Mouse (Mus musculus) CH12.LX (cell line): Measurements from ENCODE around the gene Ptpn4. TPM values are rescaled to one million over a fixed set of nuclear protein-coding genes. Genes with fewer than 3 reads are reported as not detected.

Experiments
- DNase-seq: peaks from one replicate; pipeline ENCODE4 v3.0.0-alpha.2; 2013; ENCODE audit errors: extremely low read depth
- H3K27ac ChIP-seq: 2 replicates; pipeline ENCODE4 v1.5.1; 2012; ENCODE audit warnings: low read depth, mild to moderate bottlenecking, control low read depth, moderate library complexity; ENCODE audit not compliant: insufficient read depth
- H3K27me3 ChIP-seq: replicated peaks from 2 replicates; pipeline ENCODE3; 2012; ENCODE audit warnings: inconsistent platforms
- H3K36me3 ChIP-seq, 2 experiments: replicated peaks in 1 of 2; 2 replicates each; pipeline versions ENCODE3 to v1.6.1; 2012; ENCODE audit warnings: inconsistent platforms in 1 of 2, low read length in 1 of 2, mild to moderate bottlenecking in 1 of 2, mixed read lengths in 1 of 2, moderate library complexity in 1 of 2; ENCODE audit not compliant: control insufficient read depth in 1 of 2, insufficient read depth in 1 of 2
- H3K4me1 ChIP-seq, 2 experiments: 2 replicates each; pipeline ENCODE4 v1.6.1; 2012; ENCODE audit warnings: inconsistent platforms in 1 of 2, moderate library complexity in 1 of 2; ENCODE audit not compliant: insufficient read depth in 2 of 2, control insufficient read depth in 1 of 2
- H3K4me2 ChIP-seq: 2 replicates; pipeline ENCODE4 v1.6.1; 2012; ENCODE audit warnings: low read depth, mild to moderate bottlenecking, control low read depth; ENCODE audit not compliant: poor library complexity, insufficient read depth, severe bottlenecking
- H3K4me3 ChIP-seq, 3 experiments: fragments of 150-350 bp in 1 of 3; sonication (generic) in 1 of 3; replicated peaks in 1 of 3; 2 replicates each; pipeline versions ENCODE3 to v1.5.1; 2011 to 2012; ENCODE audit warnings: low read depth in 2 of 3, low read length in 2 of 3, mild to moderate bottlenecking in 2 of 3, moderate library complexity in 2 of 3, control low read depth in 1 of 3, improper control_type of control experiment in 1 of 3, inconsistent platforms in 1 of 3, mixed read lengths in 1 of 3; ENCODE audit not compliant: poor library complexity in 1 of 3
- H3K79me2 ChIP-seq: replicated peaks from 2 replicates; pipeline ENCODE4 v1.6.1; 2012; ENCODE audit warnings: mild to moderate bottlenecking, moderate library complexity; ENCODE audit not compliant: control insufficient read depth, poor library complexity, insufficient read depth, severe bottlenecking; ENCODE audit errors: extremely low read depth
- H3K9ac ChIP-seq: 2 replicates; pipeline ENCODE4 v1.6.1; 2012; ENCODE audit warnings: low read depth, mild to moderate bottlenecking, control low read depth, moderate library complexity; ENCODE audit not compliant: insufficient read depth
- H3K9me3 ChIP-seq: replicated peaks from 2 replicates; pipeline ENCODE3; 2012; ENCODE audit warnings: low read length, inconsistent platforms, mixed read lengths
- CHD2 ChIP-seq: IDR thresholded peaks from 2 replicates; pipeline ENCODE4 v1.6.1; 2011; ENCODE audit warnings: low read length, improper control_type of control experiment
- E2F4 ChIP-seq: IDR thresholded peaks from 2 replicates; pipeline ENCODE4 v1.6.1; 2011; ENCODE audit warnings: low read depth, low read length, improper control_type of control experiment; ENCODE audit not compliant: insufficient replicate concordance
- ELF1 ChIP-seq: IDR thresholded peaks from 2 replicates; pipeline ENCODE4 v1.6.1; 2014; ENCODE audit warnings: low read depth, mild to moderate bottlenecking, inconsistent platforms, low read length, improper control_type of control experiment
- ETS1 ChIP-seq: conservative IDR thresholded peaks from 2 replicates; pipeline ENCODE4 v1.6.1; 2012; ENCODE audit warnings: low read depth, mild to moderate bottlenecking, inconsistent platforms, low read length, improper control_type of control experiment, moderate library complexity
- GABPA ChIP-seq: IDR thresholded peaks from 2 replicates; pipeline ENCODE4 v1.6.1; 2012; ENCODE audit warnings: low read depth, low read length, improper control_type of control experiment, inconsistent platforms; ENCODE audit not compliant: insufficient replicate concordance
- IRF4 ChIP-seq: IDR thresholded peaks from 2 replicates; pipeline ENCODE4 v1.6.1; 2014; ENCODE audit warnings: low read depth, mild to moderate bottlenecking, inconsistent platforms, low read length, improper control_type of control experiment
- MAFK ChIP-seq: IDR thresholded peaks from 2 replicates; pipeline ENCODE4 v1.6.1; 2011; ENCODE audit warnings: low read length, improper control_type of control experiment; ENCODE audit not compliant: insufficient replicate concordance
- MAX ChIP-seq: IDR thresholded peaks from 2 replicates; pipeline ENCODE4 v1.6.1; 2011; ENCODE audit warnings: low read length, improper control_type of control experiment
- POLR2A ChIP-seq: IDR thresholded peaks from 2 replicates; pipeline ENCODE4 v1.6.1; 2011; ENCODE audit warnings: low read depth, mild to moderate bottlenecking, improper control_type of control experiment, low read length
- RAD21 ChIP-seq: IDR thresholded peaks from 2 replicates; pipeline ENCODE4 v1.6.1; 2011; ENCODE audit warnings: low read depth, mild to moderate bottlenecking, low read length, improper control_type of control experiment, moderate library complexity
- TBP ChIP-seq: conservative IDR thresholded peaks from 2 replicates; pipeline ENCODE4 v1.6.1; 2011; ENCODE audit warnings: low read depth, low read length, improper control_type of control experiment
- UBTF ChIP-seq: IDR thresholded peaks from 2 replicates; pipeline ENCODE4 v1.6.1; 2012; ENCODE audit warnings: low read depth, mild to moderate bottlenecking, inconsistent platforms, low read length, improper control_type of control experiment, moderate library complexity
- USF2 ChIP-seq: conservative IDR thresholded peaks from 2 replicates; pipeline ENCODE4 v1.6.1; 2011; ENCODE audit warnings: low read depth, low read length, improper control_type of control experiment
- ZKSCAN1 ChIP-seq: IDR thresholded peaks from 2 replicates; pipeline ENCODE4 v1.6.1; 2012; ENCODE audit warnings: low read depth, inconsistent platforms, low read length, improper control_type of control experiment, borderline replicate concordance
- dilution Hi-C: fragments of 300-500 bp; cut with MboI; formaldehyde crosslinking; loops from 2 replicates; pipeline ENCODE4 v1.14.3; 2020; ENCODE audit warnings: low sequenced_read_pairs; ENCODE audit not compliant: extremely low pct_unique_long_range_greater_than_20kb, extremely low pct_ligation_motif_present
- in situ Hi-C: fragments of 300-500 bp; cut with MboI; formaldehyde crosslinking; loops from 3 replicates; pipeline ENCODE4 v1.14.3; 2019; ENCODE audit warnings: low sequenced_read_pairs, low pct_ligation_motif_present, low pct_unique_long_range_greater_than_20kb, mixed read lengths
- polyA plus RNA-seq: library from polyadenylated mRNA; unstranded; fragments of >175 nt; gene quantifications from 2 replicates; pipeline ENCODE4 v1.2.1, GENCODE M21; 2012; ENCODE audit warnings: low read depth; ENCODE audit not compliant: insufficient read length
- total RNA-seq, 2 experiments: library from RNA; depleted of rRNA; stranded (reverse); fragments of 300-350 nt in 1 of 2; fragments of >200 nt in 1 of 2; gene quantifications; 2 replicates each; pipeline ENCODE4 v1.2.3; 2012 to 2014

Gene Ptpn4
- total and polyA plus RNA-seq, 3 experiments = 8.5 to 14.1 (median 8.5) TPM

GRCm38 (mm10) chr1:119845321-119845720, 7.9 kb upstream of the Ptpn4 start:
- dilution Hi-C loops = no loop called here
- DNase-seq = no peak
- TF ChIP-seq POLR2A (no peak), IRF4 (no peak)
- Histone ChIP-seq H3K9me3 (no peaks in the 10 kb centered on the region), H3K9ac (no peak overlapping the region), H3K4me3 (no peak overlapping the region), H3K79me2 (no peaks in the 10 kb centered on the region), H3K36me3 (no peaks in the 10 kb centered on the region), H3K4me2 (no peak overlapping the region), H3K27me3 (no peaks in the 10 kb centered on the region), H3K27ac (no peak overlapping the region), H3K4me1 (no peaks in the 10 kb centered on the region)
- in situ Hi-C loops = no loop called here

GRCm38 (mm10) chr1:119843121-119843520, 5.7 kb upstream of the Ptpn4 start:
- TF ChIP-seq TBP = no peak
- TF ChIP-seq ELF1 = no peak
- Histone ChIP-seq H3K79me2 (no peaks in the 10 kb centered on the region), H3K4me1 (peaks cover 0 to under 1% of the 10 kb centered on the region in 2 experiments; a peak in 1 of 4 replicates), H3K4me2 (no peak overlapping the region), H3K36me3 (no peaks in the 10 kb centered on the region), H3K9ac (no peak overlapping the region), H3K4me3 (no peak overlapping the region), H3K9me3 (no peaks in the 10 kb centered on the region), H3K27ac (no peak overlapping the region), H3K27me3 (no peaks in the 10 kb centered on the region)
- in situ Hi-C loops (no loop called here), dilution Hi-C loops (no loop called here)
- DNase-seq = no peak

- Histone ChIP-seq H3K27ac (no peak overlapping the region), H3K9me3 (no peaks in the 10 kb centered on the region), H3K27me3 (no peaks in the 10 kb centered on the region), H3K36me3 (no peaks in the 10 kb centered on the region), H3K4me3 (no peak overlapping the region), H3K4me1 (peaks cover 0 to 11% of the 10 kb centered on the region in 2 experiments; a peak in 2 of 4 replicates), H3K4me2 (no peak overlapping the region), H3K9ac (no peak overlapping the region), H3K79me2 (peaks cover 15% of the 10 kb centered on the region)
- dilution Hi-C loops (no loop called here), in situ Hi-C loops (loop anchor here (10.0 kb wide), 1 partner anchor 57 kb away; no protein-coding TSS in a partner anchor)
- TF ChIP-seq UBTF (no peak), USF2 (no peak), ZKSCAN1 (no peak), ETS1 (no peak), MAX (no peak), RAD21 (no peak), MAFK (no peak), IRF4 (no peak), CHD2 (no peak), E2F4 (no peak), GABPA (no peak)
- no peak for DNase-seq
Measured at GRCm38 (mm10) chr1:119838241-119838640, 828 bp upstream of the Ptpn4 start.
